Mouse (Mus musculus) brain, embryonic 14.5 days (tissue): ENCODE measurements at regions not wholly inside any gene's neighbourhood (a gene's known extent, or its start where the extent isn't known, plus 50 kb on each side); places are given as distances from the start of the nearest gene placed in this dataset.

Experiments used
- CTCF ChIP-seq: fragments of 200-500 bp; IDR thresholded peaks from 2 replicates; pipeline ENCODE4 v1.5.1; 2012; ENCODE audit warnings: inconsistent platforms, mild to moderate bottlenecking, moderate library complexity, borderline replicate concordance; ENCODE audit not compliant: insufficient read depth, insufficient read length; ENCODE audit errors: extremely low read depth
- POLR2A ChIP-seq: fragments of 200-500 bp; IDR thresholded peaks from 2 replicates; pipeline ENCODE4 v1.6.1; 2012; ENCODE audit warnings: mild to moderate bottlenecking, inconsistent platforms, borderline replicate concordance; ENCODE audit not compliant: poor library complexity, insufficient read depth, insufficient read length, severe bottlenecking; ENCODE audit errors: extremely low read depth

DNA sequence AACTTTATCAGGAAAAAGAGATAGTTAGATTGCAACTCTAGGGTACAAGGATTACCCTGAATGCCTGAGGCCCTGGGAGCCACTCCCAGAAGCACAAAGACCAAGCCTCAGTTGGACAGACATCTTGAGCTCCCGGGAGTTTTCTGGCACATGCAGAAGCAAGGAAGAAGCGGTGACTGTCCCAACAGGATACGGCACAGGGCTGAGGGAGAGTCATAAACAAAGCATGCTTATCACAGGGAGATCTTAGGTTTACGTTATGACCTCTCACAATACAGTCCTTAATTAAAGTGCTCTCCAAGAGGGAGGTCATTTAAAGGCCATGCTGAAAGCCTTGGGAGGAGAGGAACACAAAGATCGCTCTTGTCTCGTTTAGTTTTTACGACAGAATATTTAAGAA is 143.1 kb downstream of the Gm11361 start:
- TF ChIP-seq CTCF (no peak), POLR2A (no peak)
